In the genomic region with DNA sequence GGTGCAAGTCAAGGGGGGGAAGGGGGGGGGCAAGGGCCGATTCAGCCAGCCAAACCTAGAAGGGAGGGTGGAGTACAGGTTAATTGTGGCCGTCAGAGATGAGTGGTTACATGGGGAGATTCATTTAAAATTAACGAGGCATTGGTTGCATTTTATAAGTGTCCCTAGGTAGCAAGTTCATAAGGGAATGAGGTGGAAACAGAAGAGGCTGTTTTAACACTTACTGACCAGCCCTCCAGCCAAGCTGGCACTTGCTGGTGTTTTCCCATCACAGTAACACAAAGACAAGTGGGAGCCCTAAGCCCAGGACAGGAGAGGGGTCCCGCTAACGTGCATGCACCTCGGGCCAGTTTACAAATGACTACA, we compare ENCODE assay signal across 9 mouse cellular contexts.
A peak's percentile ranks its signal among the peaks of the same experiment; 100 is the strongest.
DNase-seq lines count a peak whose midpoint lies in the region; ATAC-seq and TF ChIP-seq lines count a peak whose summit lies in the region.
"Had no signal": no experiment of that assay in that cellular context is flagged by ENCODE, and none has a peak within 500 bp of the region (broad histone marks: within the 10 kb centered on the region; RNA-seq: fewer than 3 reads in every experiment).

No protein-coding gene starts in this region.

- H3K27ac ChIP-seq in hindbrain, embryonic 12.5 days: no peak overlapping the region
- no peak overlapping the region for H3K27ac ChIP-seq in hindbrain, embryonic 16.5 days (ENCODE audit: low read depth, low read length)
- H3K27ac ChIP-seq in ES-Bruce4 (ENCODE audit: insufficient read depth, low read length): no peak overlapping the region
- no peak overlapping the region for H3K27ac ChIP-seq in embryonic facial prominence, embryonic 14.5 days (replicated peaks; ENCODE audit: low read depth, low read length)
- H3K27ac ChIP-seq in limb, embryonic 12.5 days: peak overlapping the region; percentile 79

- no peaks in the 10 kb centered on the region for H3K27me3 ChIP-seq in hindbrain, embryonic 12.5 days
- H3K27me3 ChIP-seq in hindbrain, embryonic 16.5 days (replicated peaks; ENCODE audit: control insufficient read depth, insufficient read depth, low read length): no peaks in the 10 kb centered on the region
- no peaks in the 10 kb centered on the region for H3K27me3 ChIP-seq in ES-Bruce4 (ENCODE audit: control insufficient read depth, insufficient read depth, low read length, poor library complexity, severe bottlenecking)
- H3K27me3 ChIP-seq in embryonic facial prominence, embryonic 14.5 days (replicated peaks; ENCODE audit: control insufficient read depth, insufficient read depth, low read length): no peaks in the 10 kb centered on the region
- H3K27me3 ChIP-seq in limb, embryonic 12.5 days: peaks cover 3% of the 10 kb centered on the region; the same call in 1 of the 2 replicates

- no peak for TF ChIP-seq CTCF in ES-Bruce4 (IDR thresholded peaks at IDR 0.05; ENCODE audit: low read depth, low read length)

- TF ChIP-seq POLR2A in ES-Bruce4 (IDR thresholded peaks at IDR 0.05; ENCODE audit: insufficient read depth, low read length): no peak

- WGBS in hindbrain, embryonic 12.5 days: 29% methylated on average over 6 of the region's 6 CpGs
- 29% methylated on average over 6 of the region's 6 CpGs for WGBS in hindbrain, embryonic 16.5 days
- 36% methylated on average over 6 of the region's 6 CpGs for WGBS in embryonic facial prominence, embryonic 14.5 days
- WGBS in limb, embryonic 12.5 days: 5% methylated on average over 6 of the region's 6 CpGs

- H3K4me3 ChIP-seq in hindbrain, embryonic 12.5 days: no peak overlapping the region
- H3K4me3 ChIP-seq in hindbrain, embryonic 16.5 days (ENCODE audit: low read length): no peak overlapping the region
- no peak overlapping the region for H3K4me3 ChIP-seq in ES-Bruce4 (ENCODE audit: low read depth, low read length)
- H3K4me3 ChIP-seq in embryonic facial prominence, embryonic 14.5 days (ENCODE audit: low read depth, low read length): no peak overlapping the region
- H3K4me3 ChIP-seq in limb, embryonic 12.5 days (replicated peaks): no peak overlapping the region

- no peaks in the 10 kb centered on the region for H3K9me3 ChIP-seq in hindbrain, embryonic 12.5 days (replicated peaks)
- no peaks in the 10 kb centered on the region for H3K9me3 ChIP-seq in hindbrain, embryonic 16.5 days (ENCODE audit: control insufficient read depth, low read length)
- H3K9me3 ChIP-seq in ES-Bruce4 (replicated peaks; ENCODE audit: control insufficient read depth, insufficient read depth, low read length, poor library complexity, severe bottlenecking): no peaks in the 10 kb centered on the region
- no peaks in the 10 kb centered on the region for H3K9me3 ChIP-seq in embryonic facial prominence, embryonic 14.5 days (ENCODE audit: control insufficient read depth, low read length)
- H3K9me3 ChIP-seq in limb, embryonic 12.5 days: no peaks in the 10 kb centered on the region
- H3K9me3 ChIP-seq: G1E had no signal

- H3K4me1 ChIP-seq in hindbrain, embryonic 12.5 days: peaks cover 24% of the 10 kb centered on the region
- H3K4me1 ChIP-seq in hindbrain, embryonic 16.5 days (ENCODE audit: control insufficient read depth, insufficient read depth, low read depth, low read length): peaks cover 10% of the 10 kb centered on the region; the same call in 1 of the 2 replicates
- H3K4me1 ChIP-seq in ES-Bruce4 (ENCODE audit: control insufficient read depth, insufficient read depth, low read length): peaks cover 2% of the 10 kb centered on the region
- H3K4me1 ChIP-seq in embryonic facial prominence, embryonic 14.5 days (ENCODE audit: control insufficient read depth, insufficient read depth, low read length): peaks cover 21% of the 10 kb centered on the region
- peaks cover 57% of the 10 kb centered on the region for H3K4me1 ChIP-seq in limb, embryonic 12.5 days (replicated peaks)

- no peaks in the 10 kb centered on the region for H3K36me3 ChIP-seq in hindbrain, embryonic 12.5 days
- H3K36me3 ChIP-seq in hindbrain, embryonic 16.5 days (ENCODE audit: control insufficient read depth, insufficient read depth, low read length): no peaks in the 10 kb centered on the region
- H3K36me3 ChIP-seq in ES-Bruce4 (ENCODE audit: control insufficient read depth, insufficient read depth, low read length, poor library complexity, severe bottlenecking): no peaks in the 10 kb centered on the region
- no peaks in the 10 kb centered on the region for H3K36me3 ChIP-seq in embryonic facial prominence, embryonic 14.5 days (ENCODE audit: control insufficient read depth, insufficient read depth, low read length)
- no peaks in the 10 kb centered on the region for H3K36me3 ChIP-seq in limb, embryonic 12.5 days
- H3K36me3 ChIP-seq: G1E had no signal

- H3K9ac ChIP-seq in hindbrain, embryonic 12.5 days: no peak overlapping the region
- no peak overlapping the region for H3K9ac ChIP-seq in hindbrain, embryonic 16.5 days (ENCODE audit: low read depth, low read length)
- peak overlapping the region; percentile 9; the same call in 1 of the 2 replicates for H3K9ac ChIP-seq in ES-Bruce4 (ENCODE audit: low read depth, poor library complexity, severe bottlenecking)
- 0 out of 2 replicates have a peak overlapping the region, but pooled peaks have one; percentile 5 for H3K9ac ChIP-seq in embryonic facial prominence, embryonic 14.5 days (ENCODE audit: low read depth, low read length)
- H3K9ac ChIP-seq in limb, embryonic 12.5 days (replicated peaks): no peak overlapping the region

- no peak for DNase-seq in embryonic facial prominence, embryonic 14.5 days (ENCODE audit: low spot score)
- no peak for DNase-seq in cerebellum, adult 9-10 months
- DNase-seq in cerebellum, postnatal 25 days: no peak

- ATAC-seq in hindbrain, embryonic 12.5 days (ENCODE audit: low FRiP score): no peak
- no peak for ATAC-seq in hindbrain, embryonic 16.5 days
- no peak for ATAC-seq in embryonic facial prominence, embryonic 14.5 days (ENCODE audit: low read depth)
- ATAC-seq in limb, embryonic 12.5 days (ENCODE audit: insufficient number of reproducible peaks, insufficient read depth, low FRiP score, low TSS enrichment, low read depth): peak; percentile 11; the same call in 1 of the 2 replicates
- ATAC-seq in inflammation-experienced regulatory T-cells, adult 6 months: no peak

- H3K4me2 ChIP-seq in hindbrain, embryonic 12.5 days (replicated peaks): peak overlapping the region; percentile 31; the same call in 1 of the 2 replicates
- no peak overlapping the region for H3K4me2 ChIP-seq in hindbrain, embryonic 16.5 days (ENCODE audit: low read length)
- H3K4me2 ChIP-seq in embryonic facial prominence, embryonic 14.5 days (ENCODE audit: low read depth, low read length): peak overlapping the region; percentile 27
- peak overlapping the region; percentile 45 for H3K4me2 ChIP-seq in limb, embryonic 12.5 days

- no peak for TF ChIP-seq EP300 in ES-Bruce4 (IDR thresholded peaks at IDR 0.05; ENCODE audit: insufficient read depth, low read depth, low read length)

Comparison
In these comparisons a context has a peak if more than half of its experiments do, and no peak if none do; other contexts are left out.
1. H3K9ac ChIP-seq: peak in ES-Bruce4 (single experiment) and embryonic facial prominence, embryonic 14.5 days (single experiment); none in hindbrain, embryonic 12.5 days (single experiment), hindbrain, embryonic 16.5 days (single experiment) and limb, embryonic 12.5 days (single experiment).